8 mouse cellular contexts compared by ENCODE assay signal in the genomic region with DNA sequence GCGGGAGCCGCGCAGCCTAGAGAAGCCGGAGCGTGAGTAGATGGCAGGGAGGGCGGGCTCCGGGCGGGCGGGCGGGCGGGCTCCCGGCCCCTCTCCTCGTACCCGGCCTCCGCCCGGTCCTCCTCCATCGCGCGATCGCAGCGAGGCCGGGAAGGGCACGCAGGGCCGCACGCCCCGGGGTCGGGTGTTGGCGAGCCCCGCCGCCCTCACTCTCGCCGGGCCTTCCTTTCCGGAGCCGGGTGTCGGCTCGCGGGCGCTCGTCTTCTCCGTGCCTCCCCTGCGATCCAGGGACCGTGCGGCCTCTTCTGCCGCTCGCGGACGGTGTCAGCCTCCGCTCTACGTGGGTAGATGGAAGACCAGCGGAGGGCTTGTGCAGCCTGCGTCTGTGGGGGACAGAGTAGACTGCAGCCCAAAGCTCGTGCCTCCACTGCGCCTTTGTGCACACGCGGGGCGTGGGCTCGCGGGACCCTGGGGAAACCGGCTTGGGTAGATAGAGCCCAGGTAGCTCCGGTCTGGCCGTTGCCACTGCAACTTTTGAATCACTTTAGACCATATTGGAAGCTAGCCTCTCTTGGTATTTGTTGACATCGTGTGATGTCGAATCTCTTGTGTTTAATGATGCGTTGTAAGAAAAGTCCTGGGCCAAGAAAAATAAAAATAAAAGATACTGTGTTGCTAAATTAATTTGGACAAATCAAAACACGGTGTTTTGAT. TPM values are rescaled to one million over a fixed set of nuclear protein-coding genes. Genes with fewer than 3 reads are reported as not detected.
DNase-seq lines count a peak whose midpoint lies in the region; ATAC-seq and TF ChIP-seq lines count a peak whose summit lies in the region.

TSS of gene Pik3ca (plus strand) at position 211 of the 714 bp plus-strand sequence.

- peak; percentile 73 for ATAC-seq in midbrain, embryonic 12.5 days (ENCODE audit: low FRiP score, low read depth)

- WGBS in lung, adult 2 months, result under 1% methylated on average over 64 of the region's 65 CpGs
- WGBS in midbrain, embryonic 12.5 days, result under 1% methylated on average over 32 of the region's 65 CpGs

- peak within 1 kb of the TSS; percentile 96 for H3K27ac ChIP-seq in midbrain, embryonic 12.5 days (replicated peaks)

- peaks cover 9% of the 10 kb centered on the region; the same call in 1 of the 2 replicates for H3K27me3 ChIP-seq in midbrain, embryonic 12.5 days

- peak; percentile 76 for DNase-seq in lung, adult 2 months
- no peak for DNase-seq in lung, postnatal 36 days
- DNase-seq in embryo, embryonic 10 days (ENCODE audit: low spot score), result peak; percentile 68
- peak; percentile 64 for DNase-seq in gastrocnemius, postnatal 10 days
- peak; percentile 39 for DNase-seq in hindlimb bud, embryonic 11.5 days (ENCODE audit: extremely low spot score, low read depth, low spot score)
- DNase-seq in left cerebral cortex, postnatal 25 days (ENCODE audit: low spot score in 2 of 2), result peak; percentile 51 to 61
- peak; percentile 49 to 66 for DNase-seq in spleen, adult 18-20 months

- H3K4me2 ChIP-seq in midbrain, embryonic 12.5 days (replicated peaks), result peak within 1 kb of the TSS; percentile 69

- no peaks in the 10 kb centered on the region for H3K36me3 ChIP-seq in midbrain, embryonic 12.5 days

- H3K9ac ChIP-seq in midbrain, embryonic 12.5 days (replicated peaks), result peak within 1 kb of the TSS; percentile 93

- peak; percentile 46; the same call in 1 of the 2 replicates for TF ChIP-seq POLR2A in lung, adult 2 months (IDR thresholded peaks at IDR 0.05; ENCODE audit: borderline replicate concordance, extremely low read depth, low read depth, low read length)

- no peaks in the 10 kb centered on the region for H3K9me3 ChIP-seq in midbrain, embryonic 12.5 days

- H3K4me3 ChIP-seq in lung, adult 2 months (replicated peaks; ENCODE audit: extremely low read depth, low read depth, low read length), result peak within 1 kb of the TSS; percentile 99
- peak within 1 kb of the TSS; percentile 95 for H3K4me3 ChIP-seq in midbrain, embryonic 12.5 days

- peaks cover 25% of the 10 kb centered on the region for H3K4me1 ChIP-seq in lung, adult 2 months (ENCODE audit: control insufficient read depth, insufficient read depth, low read length)
- peaks cover 25% of the 10 kb centered on the region for H3K4me1 ChIP-seq in midbrain, embryonic 12.5 days

- no peak for TF ChIP-seq CTCF in lung, adult 2 months (IDR thresholded peaks at IDR 0.05; ENCODE audit: insufficient read depth, low read length)

- intact Hi-C loops in left cerebral cortex, postnatal 25 days (cut with DNase I), result no loop called here

RNA-seq across cellular contexts. Expression of gene Pik3ca, which starts in this region (rescaled TPM):
- polyA plus RNA-seq in lung, adult 2 months (2012; rRNA removed), result 6.7 and 11.4 TPM in 2 replicates
- total RNA-seq in gastrocnemius, postnatal 10 days (2021), result 10 to 100 TPM; 46.5 to 52.0 TPM
- total RNA-seq in left cerebral cortex, postnatal 25 days (2021), result 10 to 100 TPM; 60.9 to 62.3 TPM
- polyA plus RNA-seq in midbrain, embryonic 12.5 days (2016; fragmentation: Nextera tagmentation; extraction: Ambion mirVana), result 10.2 and 12.0 TPM in 2 replicates
